Mouse (Mus musculus) neural tube, embryonic 15.5 days (tissue): ENCODE data around the gene Bach2. TPM values are rescaled to one million over a fixed set of nuclear protein-coding genes. Genes with fewer than 3 reads are reported as not detected.

Experiments
- ATAC-seq: fragments of 200-750 bp; cut with Nextera tagmentation; 2 replicates; pipeline ENCODE4 v1.8.0; 2017; ENCODE audit warnings: mild to moderate bottlenecking, moderate TSS enrichment, moderate library complexity; ENCODE audit not compliant: low FRiP score
- H3K27ac ChIP-seq: fragments of 300-500 bp; sonication (generic); replicated peaks from 2 replicates; pipeline ENCODE4 v1.5.1; 2015; ENCODE audit warnings: mild to moderate bottlenecking, inconsistent platforms
- H3K27me3 ChIP-seq: fragments of 300-500 bp; sonication (generic); replicated peaks from 2 replicates; pipeline ENCODE4 v1.6.1; 2015; ENCODE audit warnings: inconsistent platforms
- H3K36me3 ChIP-seq: fragments of 300-500 bp; sonication (generic); 2 replicates; pipeline ENCODE4 v1.6.1; 2015; ENCODE audit warnings: inconsistent platforms
- H3K4me1 ChIP-seq: fragments of 300-500 bp; sonication (generic); 2 replicates; pipeline ENCODE4 v1.6.1; 2015; ENCODE audit warnings: inconsistent platforms
- H3K4me2 ChIP-seq: fragments of 300-500 bp; sonication (generic); 2 replicates; pipeline ENCODE4 v1.6.1; 2015; ENCODE audit warnings: inconsistent platforms, mild to moderate bottlenecking, moderate library complexity
- H3K4me3 ChIP-seq: fragments of 300-500 bp; sonication (generic); replicated peaks from 2 replicates; pipeline ENCODE4 v1.5.1; 2015; ENCODE audit warnings: mild to moderate bottlenecking, inconsistent platforms
- H3K9ac ChIP-seq: fragments of 300-500 bp; sonication (generic); replicated peaks from 2 replicates; pipeline ENCODE4 v1.6.1; 2015; ENCODE audit warnings: mild to moderate bottlenecking, inconsistent platforms
- H3K9me3 ChIP-seq: fragments of 300-500 bp; sonication (generic); replicated peaks from 2 replicates; pipeline ENCODE4 v1.6.1; 2016; ENCODE audit warnings: inconsistent platforms
- WGBS: fragments of 180-500 bp; shearing (Covaris S2); methylation state at CpG from one replicate; pipeline ENCODE4 v1.1.7; 2015; ENCODE audit warnings: mixed read lengths; 5-methylcytosine and 5-hydroxymethylcytosine counted together
- polyA plus RNA-seq: library from polyadenylated mRNA; unstranded; fragments of >200 nt; fragmentation: Nextera tagmentation; extraction: Ambion mirVana; gene quantifications from 2 replicates; pipeline ENCODE4 v1.2.1, GENCODE M21; 2015

Bach2 gene
- polyA plus RNA-seq, 1 experiment from 2014 or later: 24.3 TPM

DNA sequence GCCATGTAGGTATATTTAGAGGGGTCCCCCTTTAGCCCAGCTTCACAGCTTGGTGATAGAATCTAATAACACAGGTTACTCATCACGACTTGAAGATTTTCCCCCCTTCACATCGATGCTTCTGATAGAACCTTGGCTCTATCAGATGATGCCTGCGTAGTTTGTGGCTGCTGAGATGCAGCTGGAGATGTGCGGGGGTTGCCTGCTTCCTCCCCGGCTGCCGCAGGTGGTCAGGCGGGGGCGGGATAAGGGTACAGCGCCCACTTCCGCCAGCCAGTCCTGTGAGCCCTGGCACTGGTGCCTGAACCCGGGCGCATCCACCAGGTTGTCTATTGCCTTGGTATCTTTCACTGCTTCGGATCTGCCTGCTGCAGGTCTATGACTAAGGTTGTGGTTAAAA is 19.5 kb downstream of the Bach2 start:
- Histone ChIP-seq H3K9ac (no peak overlapping the region), H3K9me3 (no peaks in the 10 kb centered on the region), H3K27me3 (no peaks in the 10 kb centered on the region), H3K4me1 (no peaks in the 10 kb centered on the region), H3K36me3 (no peaks in the 10 kb centered on the region), H3K4me3 (no peak overlapping the region), H3K27ac (no peak overlapping the region), H3K4me2 (no peak overlapping the region)
- ATAC-seq: no peak
- WGBS: 89% methylated on average over 13 of the region's 13 CpGs

DNA sequence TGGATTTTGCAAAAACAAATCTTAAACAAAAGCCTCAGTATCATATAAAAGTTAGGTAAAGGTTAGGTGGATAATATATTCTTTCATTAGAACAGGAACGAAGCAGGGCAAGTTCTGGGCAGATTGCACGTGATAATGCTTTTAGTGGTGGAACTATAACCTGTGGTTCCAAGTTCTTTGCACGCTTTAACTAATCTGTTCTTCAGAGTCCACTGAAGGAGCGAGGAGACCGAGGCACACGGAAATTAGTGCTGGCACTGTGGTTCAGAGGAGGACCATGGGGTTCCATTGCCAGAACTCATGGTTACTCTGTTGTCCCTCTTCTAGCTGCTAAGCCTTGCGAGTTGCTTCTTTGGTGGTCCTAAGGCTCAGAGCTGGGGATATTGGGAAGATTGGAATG is 20.0 kb downstream of the Bach2 start:
- no peaks in the 10 kb centered on the region for H3K27me3 ChIP-seq
- no peaks in the 10 kb centered on the region for H3K9me3 ChIP-seq
- WGBS: 95% methylated on average over 7 of the region's 7 CpGs
- no peak overlapping the region for H3K27ac ChIP-seq
- H3K4me2 ChIP-seq: no peak overlapping the region
- H3K36me3 ChIP-seq: no peaks in the 10 kb centered on the region
- H3K4me1 ChIP-seq: peaks cover 3% of the 10 kb centered on the region; the same call in 1 of the 2 replicates
- H3K9ac ChIP-seq: no peak overlapping the region
- no peak overlapping the region for H3K4me3 ChIP-seq
- ATAC-seq: no peak

DNA sequence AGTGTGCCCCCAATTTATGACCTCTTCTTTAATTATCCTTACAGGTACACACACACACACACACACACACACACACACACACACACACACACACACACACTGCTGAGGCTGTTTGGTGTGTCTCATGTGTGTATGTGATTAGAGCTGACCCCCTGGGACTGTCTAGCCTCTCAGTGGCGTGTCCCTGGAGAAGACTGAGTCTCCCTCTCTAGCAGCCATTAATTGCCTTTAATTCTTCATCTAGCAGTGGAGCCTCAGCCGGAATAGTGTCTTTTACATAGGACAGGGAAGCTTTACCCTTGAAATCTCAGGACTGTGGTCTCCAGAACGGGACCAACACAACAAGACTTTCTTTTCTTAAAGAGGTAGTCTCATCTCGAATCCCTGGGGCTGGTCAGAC is 22.3 kb downstream of the Bach2 start:
- whole genome bisulfite sequencing: 66% methylated on average over 4 of the region's 4 CpGs

DNA sequence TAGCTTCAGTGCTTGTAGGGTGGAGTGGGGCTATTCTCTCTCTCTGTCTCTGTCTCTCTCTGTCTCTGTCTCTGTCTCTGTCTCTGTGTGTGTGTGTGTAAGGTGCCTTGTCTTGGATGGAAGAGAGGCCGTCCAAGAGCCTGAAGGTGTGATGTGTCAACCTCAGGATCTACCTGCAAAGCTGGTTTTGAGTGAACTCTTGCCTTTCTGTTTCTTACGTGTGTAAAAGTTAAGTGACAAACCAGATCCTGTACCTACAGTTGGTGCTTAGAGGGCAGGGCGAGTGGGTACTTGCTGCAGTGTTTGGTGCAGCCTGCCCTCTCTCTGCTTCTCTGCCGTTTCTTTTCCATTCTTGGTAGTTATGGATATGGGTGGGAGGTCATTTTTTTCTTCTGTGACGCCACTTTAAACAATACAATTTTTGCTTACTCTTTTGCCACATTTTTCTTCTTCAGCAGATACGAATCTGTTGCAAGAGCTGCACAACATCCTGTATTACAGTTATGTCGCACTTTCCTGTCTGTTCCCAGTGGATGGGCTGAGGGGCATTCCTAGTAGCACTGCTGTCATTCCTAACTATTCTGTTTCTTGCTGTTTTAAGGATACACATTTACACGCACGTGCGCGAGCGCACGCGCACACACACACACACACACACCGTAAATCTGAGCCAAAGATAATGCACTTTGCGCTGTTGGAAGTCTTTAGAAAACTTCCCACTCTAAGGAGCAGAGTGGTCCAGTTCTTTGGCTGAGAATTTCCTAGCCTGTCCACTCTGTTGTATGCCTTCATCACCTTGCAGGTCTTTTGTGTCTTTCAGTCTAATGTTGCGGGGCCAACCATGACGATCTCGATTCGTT is 24.5 kb downstream of the Bach2 start:
- no peak for ATAC-seq
- Histone ChIP-seq H3K4me2 (no peak overlapping the region), H3K4me1 (peaks cover 14% of the 10 kb centered on the region; the same call in 1 of the 2 replicates), H3K27ac (no peak overlapping the region), H3K9ac (no peak overlapping the region), H3K27me3 (no peaks in the 10 kb centered on the region), H3K36me3 (0 out of 2 replicates have a peak, but pooled peaks cover 2% of the 10 kb centered on the region), H3K4me3 (no peak overlapping the region), H3K9me3 (no peaks in the 10 kb centered on the region)
- WGBS: 85% methylated on average over 20 of the region's 20 CpGs

More for the DNA sequence above, 22.3 kb downstream of the Bach2 start:
- Histone ChIP-seq H3K9me3 (no peaks in the 10 kb centered on the region), H3K36me3 (no peaks in the 10 kb centered on the region), H3K4me3 (no peak overlapping the region), H3K9ac (no peak overlapping the region), H3K4me1 (peaks cover 14% of the 10 kb centered on the region; the same call in 1 of the 2 replicates), H3K4me2 (no peak overlapping the region), H3K27ac (no peak overlapping the region), H3K27me3 (no peaks in the 10 kb centered on the region)
- no peak for ATAC-seq

DNA sequence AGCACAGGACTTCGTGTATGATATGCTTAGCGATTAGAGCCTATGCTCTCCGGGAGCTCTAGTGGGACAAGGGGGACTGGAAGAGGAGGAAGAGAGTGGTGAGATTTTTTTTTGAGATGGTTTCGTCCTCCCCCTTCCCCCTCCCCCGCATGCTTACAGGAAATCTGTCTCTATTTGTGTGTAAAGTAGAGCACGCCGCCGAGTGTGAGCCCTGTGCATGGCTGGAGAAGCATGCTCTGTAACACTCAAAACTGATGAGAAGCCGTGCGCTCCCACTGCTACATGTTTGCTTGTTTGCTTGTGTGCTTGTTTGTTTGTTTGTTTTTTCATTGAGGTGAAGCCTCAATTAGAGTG is 25.1 kb downstream of the Bach2 start:
- Histone ChIP-seq H3K9ac (no peak overlapping the region), H3K4me2 (no peak overlapping the region), H3K4me3 (no peak overlapping the region), H3K27me3 (no peaks in the 10 kb centered on the region), H3K36me3 (0 out of 2 replicates have a peak, but pooled peaks cover 2% of the 10 kb centered on the region), H3K4me1 (peaks cover 14% of the 10 kb centered on the region; the same call in 1 of the 2 replicates), H3K27ac (no peak overlapping the region), H3K9me3 (no peaks in the 10 kb centered on the region)
- WGBS: 70% methylated on average over 10 of the region's 10 CpGs
- ATAC-seq: no peak

DNA sequence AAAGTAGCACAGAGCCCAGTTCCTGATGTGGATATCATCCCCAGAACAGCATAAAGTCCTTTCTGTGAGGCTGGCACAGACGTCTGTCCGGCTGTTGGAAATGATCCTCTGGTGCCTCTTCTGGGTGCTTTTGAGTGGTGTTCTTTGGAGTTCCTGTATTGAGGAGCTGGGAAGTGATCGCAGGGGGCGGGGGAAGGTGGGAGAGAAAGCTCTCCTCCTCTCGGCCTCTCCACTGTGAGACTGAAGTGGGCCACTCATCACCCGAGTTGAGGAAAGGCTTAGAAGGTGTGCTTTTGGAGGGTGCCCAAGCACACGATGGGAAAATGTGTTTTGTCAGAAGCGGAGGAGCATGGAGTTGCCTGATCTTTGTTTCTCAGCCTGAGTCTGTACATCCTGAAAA is 26.3 kb downstream of the Bach2 start:
- H3K36me3 ChIP-seq: 0 out of 2 replicates have a peak, but pooled peaks cover 2% of the 10 kb centered on the region
- H3K27me3 ChIP-seq: no peaks in the 10 kb centered on the region
- H3K27ac ChIP-seq: no peak overlapping the region
- 75% methylated on average over 8 of the region's 8 CpGs for WGBS
- H3K9ac ChIP-seq: no peak overlapping the region
- no peak overlapping the region for H3K4me3 ChIP-seq
- no peak overlapping the region for H3K4me2 ChIP-seq
- H3K9me3 ChIP-seq: no peaks in the 10 kb centered on the region
- no peak for ATAC-seq
- H3K4me1 ChIP-seq: peaks cover 14% of the 10 kb centered on the region; the same call in 1 of the 2 replicates

DNA sequence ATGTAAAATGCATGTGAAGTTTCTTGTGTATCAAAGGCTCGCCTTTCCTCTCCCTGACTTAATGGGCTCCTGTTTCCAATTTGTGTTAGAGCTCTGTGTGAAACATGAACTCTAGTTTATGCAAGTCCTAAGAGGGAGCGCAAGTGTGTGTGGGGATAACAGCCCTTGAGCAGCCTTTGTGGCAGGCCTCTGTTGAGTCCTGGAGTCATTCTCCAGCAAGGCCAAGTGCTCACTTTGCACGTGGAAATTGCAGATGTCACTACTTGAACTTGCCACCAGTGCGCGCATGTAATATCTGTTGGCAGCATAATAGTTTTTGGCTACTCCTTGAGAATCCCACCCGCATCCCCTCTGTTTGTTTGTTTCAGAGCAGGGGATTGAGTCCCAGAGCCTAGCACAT is 28.1 kb downstream of the Bach2 start:
- 83% methylated on average over 6 of the region's 6 CpGs for WGBS
- peaks cover 14% of the 10 kb centered on the region; the same call in 1 of the 2 replicates for H3K4me1 ChIP-seq
- no peak overlapping the region for H3K27ac ChIP-seq

DNA sequence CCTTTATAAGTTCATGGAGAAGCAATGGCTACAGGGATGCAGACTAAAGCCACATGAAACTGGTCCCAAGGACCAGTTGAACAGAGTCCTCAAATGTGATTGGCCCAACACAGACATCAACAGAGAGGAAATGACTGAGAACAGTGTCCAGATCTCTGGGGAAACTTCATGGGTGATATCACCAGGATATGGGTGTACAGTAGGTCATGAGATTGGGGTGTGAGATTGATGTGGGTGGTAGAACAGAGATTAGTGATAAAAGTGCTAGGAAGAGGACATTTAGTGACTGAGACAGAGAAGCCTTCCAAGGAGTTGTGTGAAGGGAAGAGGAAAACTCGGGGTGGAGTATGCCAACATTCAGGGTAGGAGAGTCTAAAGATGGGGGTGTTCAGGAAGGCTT is 29.4 kb downstream of the Bach2 start:
- Histone ChIP-seq H3K9ac (no peak overlapping the region), H3K36me3 (0 out of 2 replicates have a peak, but pooled peaks cover 4% of the 10 kb centered on the region), H3K4me1 (peaks cover 17% of the 10 kb centered on the region; the same call in 1 of the 2 replicates), H3K4me3 (no peak overlapping the region), H3K9me3 (no peaks in the 10 kb centered on the region), H3K27ac (no peak overlapping the region), H3K4me2 (no peak overlapping the region), H3K27me3 (no peaks in the 10 kb centered on the region)
- no peak for ATAC-seq
- 91% methylated on average over 1 of the region's 1 CpGs for WGBS

More for the DNA sequence above, 28.1 kb downstream of the Bach2 start:
- no peak overlapping the region for H3K9ac ChIP-seq
- H3K27me3 ChIP-seq: no peaks in the 10 kb centered on the region
- no peak overlapping the region for H3K4me2 ChIP-seq
- H3K36me3 ChIP-seq: 0 out of 2 replicates have a peak, but pooled peaks cover 4% of the 10 kb centered on the region
- no peak overlapping the region for H3K4me3 ChIP-seq
- no peaks in the 10 kb centered on the region for H3K9me3 ChIP-seq
- ATAC-seq: no peak

DNA sequence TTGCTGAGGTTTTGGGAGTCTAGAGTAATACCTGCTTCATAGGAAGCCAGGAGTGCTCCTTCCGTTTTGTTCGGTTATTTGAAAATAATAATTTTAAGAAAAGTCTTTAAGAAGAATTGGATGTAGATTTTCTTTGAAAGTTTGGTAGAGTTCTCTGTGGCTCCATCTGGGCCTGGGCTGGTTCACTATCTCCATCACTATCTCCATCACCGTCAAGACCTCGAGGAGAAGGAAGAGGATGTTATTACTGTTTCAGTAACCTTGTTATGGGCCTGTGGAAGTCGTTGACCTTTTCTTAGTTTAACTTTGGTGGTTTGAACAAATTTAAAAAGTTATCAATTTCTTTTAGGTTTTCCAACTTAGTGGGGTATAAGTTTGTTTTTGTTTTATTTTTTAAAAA is 33.8 kb downstream of the Bach2 start:
- ATAC-seq: no peak
- Histone ChIP-seq H3K9ac (no peak overlapping the region), H3K4me3 (no peak overlapping the region), H3K4me1 (0 out of 2 replicates have a peak, but pooled peaks cover 3% of the 10 kb centered on the region), H3K36me3 (0 out of 2 replicates have a peak, but pooled peaks cover 4% of the 10 kb centered on the region), H3K9me3 (no peaks in the 10 kb centered on the region), H3K4me2 (no peak overlapping the region), H3K27ac (no peak overlapping the region), H3K27me3 (no peaks in the 10 kb centered on the region)
- 88% methylated on average over 5 of the region's 5 CpGs for WGBS

DNA sequence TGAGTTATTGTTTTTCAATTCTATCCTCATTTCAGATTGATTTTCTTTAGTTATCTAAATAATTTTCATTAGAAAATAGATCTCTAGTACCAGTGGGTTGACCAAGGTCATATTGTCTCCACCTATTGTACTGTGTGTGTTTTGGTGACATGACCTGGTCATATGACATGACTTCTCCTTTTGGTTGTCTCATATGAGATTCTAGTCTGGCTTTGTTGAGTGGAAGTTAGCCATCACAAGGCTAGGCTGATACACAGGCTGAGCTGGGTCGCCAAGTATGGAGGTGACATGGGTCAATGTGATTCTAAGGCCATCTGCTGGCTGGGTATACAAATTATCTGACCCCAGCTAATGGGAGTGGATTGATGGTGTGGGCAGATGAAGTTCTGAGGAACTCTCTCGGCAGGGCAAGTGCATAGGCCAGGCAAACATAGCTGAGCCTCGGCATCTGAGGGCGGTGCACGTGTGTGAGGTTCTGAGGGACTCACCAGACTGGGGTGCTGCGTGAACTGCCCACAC is 36.2 kb downstream of the Bach2 start:
- H3K9me3 ChIP-seq: no peaks in the 10 kb centered on the region
- no peak overlapping the region for H3K4me3 ChIP-seq
- 0 out of 2 replicates have a peak, but pooled peaks cover 7% of the 10 kb centered on the region for H3K4me1 ChIP-seq
- no peaks in the 10 kb centered on the region for H3K27me3 ChIP-seq
- no peak for ATAC-seq
- no peak overlapping the region for H3K4me2 ChIP-seq
- no peak overlapping the region for H3K27ac ChIP-seq
- 0 out of 2 replicates have a peak, but pooled peaks cover 2% of the 10 kb centered on the region for H3K36me3 ChIP-seq
- no peak overlapping the region for H3K9ac ChIP-seq
- WGBS: 85% methylated on average over 6 of the region's 6 CpGs

DNA sequence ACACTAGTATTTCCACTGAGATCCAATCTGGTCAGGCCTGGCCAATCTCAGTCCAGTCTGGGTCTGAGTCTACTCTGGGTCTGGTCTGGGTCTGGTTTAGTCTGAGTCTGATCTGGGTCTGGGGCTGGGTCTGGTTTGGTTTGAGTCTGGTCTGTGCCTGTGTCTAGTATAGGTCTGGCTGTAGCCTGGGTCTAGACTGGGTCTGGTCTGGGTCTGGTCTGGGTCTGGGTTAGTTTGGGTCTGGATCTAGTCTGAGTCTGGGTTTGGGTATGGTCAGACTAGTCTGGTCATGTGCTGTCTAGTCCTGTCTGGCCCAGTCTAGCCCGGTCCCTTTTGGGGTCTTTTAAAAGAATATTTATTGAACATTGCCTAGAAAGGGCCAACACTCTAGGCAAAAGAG is 41.2 kb downstream of the Bach2 start:
- Histone ChIP-seq H3K4me1 (peaks cover 9% of the 10 kb centered on the region), H3K36me3 (no peaks in the 10 kb centered on the region), H3K27ac (no peak overlapping the region), H3K9me3 (no peaks in the 10 kb centered on the region), H3K4me2 (no peak overlapping the region), H3K9ac (no peak overlapping the region), H3K27me3 (no peaks in the 10 kb centered on the region), H3K4me3 (no peak overlapping the region)
- ATAC-seq: no peak
- 87% methylated on average over 1 of the region's 1 CpGs for WGBS

DNA sequence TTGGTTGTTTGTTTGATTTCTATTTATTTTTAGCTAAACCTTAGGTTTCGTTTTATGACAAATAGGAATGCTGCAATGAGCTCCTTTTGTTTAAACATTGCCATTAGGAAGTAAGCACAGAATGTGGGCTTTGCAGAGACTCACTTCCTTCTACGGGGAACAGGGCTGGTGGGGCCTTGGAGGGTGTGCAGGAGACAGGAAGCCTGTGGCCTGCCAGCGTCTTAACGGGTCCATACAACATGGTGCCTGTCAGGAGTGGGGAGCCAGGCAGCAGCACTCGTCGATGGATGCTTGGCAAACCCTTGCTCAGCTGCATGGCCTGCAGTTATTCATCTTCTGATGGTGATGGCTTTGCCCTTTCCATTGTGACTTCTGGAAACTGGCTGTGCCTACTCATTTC is 41.8 kb downstream of the Bach2 start:
- no peaks in the 10 kb centered on the region for H3K9me3 ChIP-seq
- H3K4me1 ChIP-seq: peaks cover 9% of the 10 kb centered on the region
- H3K27me3 ChIP-seq: no peaks in the 10 kb centered on the region
- WGBS: 51% methylated on average over 6 of the region's 6 CpGs
- ATAC-seq: no peak
- no peak overlapping the region for H3K4me3 ChIP-seq
- no peak overlapping the region for H3K9ac ChIP-seq
- H3K27ac ChIP-seq: no peak overlapping the region
- no peak overlapping the region for H3K4me2 ChIP-seq
- no peaks in the 10 kb centered on the region for H3K36me3 ChIP-seq
